Mouse (Mus musculus): Measurements from ENCODE around the gene G6pd2.

Gene G6pd2

GRCm38 (mm10) chr5:61808516-61808915 is at the start of gene G6pd2:
Gene G6pd2, plus strand, starts transcription at chr5:61808816.
- DNase-seq (ENCODE audit: low spot score) = no peak

- DNase-seq (ENCODE audit: low spot score) = no peak
Observed at GRCm38 (mm10) chr5:61764214-61764613, 44.4 kb upstream of the G6pd2 start.

- no peak for DNase-seq (ENCODE audit: low spot score)
Observed at GRCm38 (mm10) chr5:61832935-61833551, 24.4 kb downstream of the G6pd2 start.

GRCm38 (mm10) chr5:61843891-61844290 is 35.3 kb downstream of the G6pd2 start:
- DNase-seq (ENCODE audit: low spot score) = no peak
